Mouse (Mus musculus) brain, adult 2 months (tissue): ENCODE measurements at regions not wholly inside any gene's neighbourhood (a gene's known extent, or its start where the extent isn't known, plus 50 kb on each side); places are given as distances from the start of the nearest gene placed in this dataset.

Experiments used
- DNase-seq: peaks from one replicate; pipeline ENCODE4 v3.0.0; 2011; ENCODE audit warnings: low read depth, low spot score

DNA sequence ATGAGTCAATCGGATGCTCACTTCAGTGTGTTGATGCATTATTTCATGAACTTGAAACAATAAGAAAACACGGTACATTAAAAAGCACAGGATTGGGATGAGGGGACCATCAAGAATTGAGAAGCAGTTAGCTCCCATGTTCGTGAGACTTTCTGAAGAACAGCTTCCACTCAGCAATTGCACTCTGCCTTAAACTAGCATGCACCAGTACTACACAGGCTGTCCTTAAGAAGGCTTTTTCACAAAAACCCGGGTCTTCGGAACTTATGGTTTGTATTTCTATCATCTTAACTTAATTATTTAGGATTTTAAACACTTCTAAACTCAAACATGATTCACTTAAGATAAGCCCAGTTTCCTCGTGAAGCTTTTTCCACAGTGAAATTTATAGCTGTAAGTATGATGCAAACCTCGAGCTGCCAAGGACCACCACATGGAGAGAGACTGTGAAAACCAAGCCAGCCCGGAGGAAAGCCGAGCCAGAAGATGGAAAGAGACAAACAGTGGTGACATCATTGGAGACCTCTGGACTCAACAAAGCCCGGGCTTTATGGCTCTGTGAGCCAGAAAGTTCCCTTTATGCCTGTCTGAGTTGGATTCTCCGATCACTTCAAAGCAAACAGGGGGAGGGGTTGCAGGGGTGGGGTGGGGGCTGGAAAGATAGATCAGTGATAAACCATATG lies 162.7 kb upstream of the Atp2b1 start:
- DNase-seq, result no peak

DNA sequence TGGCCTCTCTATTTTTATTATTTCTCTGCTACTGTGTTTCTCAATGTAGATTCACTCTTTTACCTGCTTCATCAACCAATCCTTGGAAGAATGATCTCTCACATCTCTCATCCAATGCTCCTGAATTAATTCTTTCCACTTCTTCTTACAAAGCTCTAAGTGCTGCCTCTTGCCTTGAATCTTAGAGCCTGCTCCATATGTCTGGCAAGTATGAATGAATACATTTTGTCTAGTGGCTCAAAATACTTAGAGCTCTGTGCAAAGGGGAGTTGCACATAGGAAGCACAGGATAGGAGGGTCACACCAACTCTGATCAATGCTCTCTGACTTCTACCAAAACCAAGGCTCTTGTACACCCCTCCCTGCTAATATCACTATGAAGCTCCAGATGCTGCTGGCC lies 153.1 kb upstream of the Atp2b1 start:
- no peak for DNase-seq

DNA sequence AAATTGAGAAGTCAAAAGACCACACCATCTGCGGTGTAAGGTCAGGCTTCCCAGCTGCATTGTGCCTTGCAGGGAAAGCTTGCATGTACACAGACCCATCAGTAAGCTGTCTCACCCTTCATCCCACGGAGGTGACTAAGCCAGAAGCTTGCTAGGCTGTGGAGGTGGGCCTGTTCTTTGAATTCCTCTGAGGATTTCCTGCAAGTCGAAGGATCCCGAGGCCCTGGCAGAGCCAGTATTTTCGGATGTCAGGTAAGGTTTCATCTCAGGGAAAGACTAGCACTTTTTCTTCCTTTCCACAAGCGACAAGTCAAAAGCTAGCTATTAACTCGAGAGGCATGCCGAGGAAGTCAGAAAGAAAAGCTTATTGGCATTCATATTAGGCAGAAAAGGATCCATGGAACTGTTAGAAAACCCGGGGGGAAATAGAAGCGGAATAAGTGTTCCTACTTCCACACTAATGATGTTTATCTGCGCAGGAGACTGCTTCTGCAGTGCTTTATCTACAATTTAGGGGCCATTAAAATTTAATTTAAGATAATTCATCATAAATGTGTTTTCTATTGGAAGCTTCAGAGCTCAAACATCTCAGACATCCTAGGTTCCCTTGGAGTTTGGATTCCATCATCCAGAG lies 148.3 kb upstream of the Atp2b1 start:
- peak; percentile 81 for DNase-seq

DNA sequence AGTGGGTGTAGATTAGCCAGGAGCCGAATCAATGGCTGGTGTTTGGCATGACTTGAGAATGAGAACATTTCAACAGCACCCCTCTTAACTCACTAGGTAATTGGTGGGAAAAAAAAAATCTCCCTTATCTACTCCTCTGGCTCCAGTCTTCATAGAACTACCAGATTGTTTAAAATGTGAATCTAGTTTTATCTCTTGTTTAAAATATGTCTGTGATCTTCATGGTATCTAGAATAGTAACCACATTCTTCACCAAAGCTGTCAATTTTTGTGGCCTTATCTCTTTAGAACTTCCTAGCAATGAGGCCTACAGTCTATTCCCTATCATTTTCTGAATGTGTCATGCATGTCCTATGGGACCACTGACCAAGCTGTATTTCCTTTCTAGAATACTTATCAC lies 134.4 kb upstream of the Atp2b1 start:
- DNase-seq, result no peak

DNA sequence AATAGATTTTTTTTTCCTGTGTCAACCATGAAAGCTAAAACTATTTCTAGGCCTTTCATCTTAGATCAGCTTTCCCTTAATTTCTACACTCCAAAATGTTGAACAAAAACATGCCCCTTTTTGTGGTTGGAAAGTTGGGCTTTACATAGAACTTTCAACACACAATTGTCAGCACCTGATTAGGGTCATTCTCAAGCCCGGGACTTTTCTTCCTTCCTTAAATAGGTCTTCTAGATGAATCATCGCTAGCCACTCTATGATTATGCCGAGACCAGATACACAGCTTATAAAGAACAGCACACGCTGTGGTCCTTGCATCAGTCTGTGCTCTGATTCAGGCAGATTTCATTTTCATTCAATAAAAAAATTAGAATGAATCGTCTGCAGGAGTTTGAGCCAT lies 133.3 kb upstream of the Atp2b1 start:
- peak; percentile 17 for DNase-seq

DNA sequence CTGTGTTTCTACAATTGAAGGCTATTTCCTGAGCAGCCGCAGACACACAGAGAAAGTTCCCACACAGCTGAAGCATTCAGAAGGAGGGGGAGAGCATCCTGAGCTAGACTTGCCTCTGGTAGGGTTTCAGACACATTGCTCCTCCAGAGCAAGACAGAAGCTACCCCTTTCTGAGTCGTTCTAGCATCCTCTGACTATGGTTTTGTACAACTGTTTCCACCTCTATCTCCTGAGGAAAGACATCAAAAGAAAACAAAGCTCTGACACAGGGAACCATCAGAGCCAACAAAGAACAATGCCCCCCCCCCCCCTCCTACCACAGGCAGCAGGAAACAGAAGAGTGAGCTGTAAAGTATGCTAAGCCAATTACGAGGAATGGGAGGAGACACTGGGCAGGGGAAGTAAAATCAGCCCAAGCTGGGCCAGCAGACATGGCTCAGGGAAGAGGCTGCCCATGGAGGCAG lies 132.3 kb upstream of the Atp2b1 start:
- DNase-seq, result peak; percentile 20

DNA sequence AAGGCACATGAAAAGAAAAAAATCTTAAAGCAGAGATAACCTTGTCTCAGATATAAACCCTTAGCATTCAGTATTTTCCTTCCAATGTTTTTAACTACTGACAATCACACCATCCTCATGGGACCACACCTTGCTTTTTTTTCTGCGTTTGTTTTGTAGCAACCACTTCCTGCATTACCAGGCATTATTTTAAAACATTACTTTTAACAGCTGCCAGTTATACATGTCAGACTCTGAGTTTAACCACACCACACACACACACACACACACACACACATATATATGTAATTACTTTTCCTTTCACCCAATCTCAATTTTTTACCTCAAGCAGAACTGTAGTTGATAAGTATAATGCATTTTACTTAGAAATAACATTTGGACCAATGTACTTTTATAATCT lies 128.8 kb upstream of the Atp2b1 start:
- no peak for DNase-seq

DNA sequence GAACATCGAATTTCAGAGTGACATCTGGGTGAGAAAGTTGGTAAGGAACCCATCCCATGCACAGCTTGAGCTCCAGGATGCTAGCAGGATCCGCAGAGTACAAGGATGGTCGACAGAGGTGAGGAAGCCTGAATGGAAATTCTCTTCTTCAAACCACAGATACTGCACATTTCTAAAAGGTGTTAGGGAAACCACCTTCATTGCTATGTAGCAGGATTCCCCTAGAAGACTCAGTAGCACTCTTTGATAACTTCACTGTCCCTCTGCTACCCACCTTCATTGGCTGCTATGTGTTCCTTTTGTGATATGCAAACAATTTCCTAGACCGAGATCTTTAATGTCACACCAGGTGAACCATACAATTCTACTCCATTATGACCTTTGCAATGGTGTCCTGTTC lies 128.1 kb upstream of the Atp2b1 start:
- no peak for DNase-seq

DNA sequence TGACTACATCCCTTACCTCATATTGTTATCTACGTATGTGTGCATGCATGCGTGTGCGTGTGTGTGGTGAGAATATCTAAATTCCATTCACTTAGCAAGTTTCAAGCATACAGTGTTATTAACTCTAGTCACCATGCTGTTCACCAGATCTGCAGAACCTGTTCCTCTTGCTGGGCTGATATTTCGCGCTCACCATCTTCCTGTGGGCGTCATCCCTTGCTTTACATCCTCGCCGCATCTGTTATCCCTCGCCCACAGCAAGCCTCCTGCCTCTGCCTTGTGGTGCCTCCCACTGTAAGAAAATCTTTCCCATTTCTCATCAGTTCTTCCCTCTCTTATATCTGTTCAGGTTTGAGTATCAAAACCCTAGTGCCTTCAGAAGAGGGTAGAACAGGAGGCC lies 124.4 kb upstream of the Atp2b1 start:
- peak; percentile 67 for DNase-seq

DNA sequence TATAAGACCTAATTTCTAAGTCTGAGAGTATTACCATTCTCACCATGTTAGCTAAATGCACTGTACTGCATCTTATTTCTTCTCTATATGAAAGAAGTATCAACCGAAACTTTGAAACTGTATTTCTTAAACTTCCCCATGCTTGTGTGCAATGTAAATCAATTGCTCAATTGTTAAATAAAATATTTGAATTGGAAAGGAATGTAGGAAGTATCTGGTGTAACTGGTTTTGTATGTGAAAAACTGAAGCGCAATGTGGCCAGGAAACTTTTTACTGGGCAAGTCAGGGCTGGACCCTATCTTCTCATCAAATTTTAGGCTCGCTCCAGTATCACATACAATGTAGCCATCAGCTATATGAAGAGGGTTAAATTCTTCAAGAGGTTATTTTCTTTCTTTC lies 123.8 kb upstream of the Atp2b1 start:
- no peak for DNase-seq

DNA sequence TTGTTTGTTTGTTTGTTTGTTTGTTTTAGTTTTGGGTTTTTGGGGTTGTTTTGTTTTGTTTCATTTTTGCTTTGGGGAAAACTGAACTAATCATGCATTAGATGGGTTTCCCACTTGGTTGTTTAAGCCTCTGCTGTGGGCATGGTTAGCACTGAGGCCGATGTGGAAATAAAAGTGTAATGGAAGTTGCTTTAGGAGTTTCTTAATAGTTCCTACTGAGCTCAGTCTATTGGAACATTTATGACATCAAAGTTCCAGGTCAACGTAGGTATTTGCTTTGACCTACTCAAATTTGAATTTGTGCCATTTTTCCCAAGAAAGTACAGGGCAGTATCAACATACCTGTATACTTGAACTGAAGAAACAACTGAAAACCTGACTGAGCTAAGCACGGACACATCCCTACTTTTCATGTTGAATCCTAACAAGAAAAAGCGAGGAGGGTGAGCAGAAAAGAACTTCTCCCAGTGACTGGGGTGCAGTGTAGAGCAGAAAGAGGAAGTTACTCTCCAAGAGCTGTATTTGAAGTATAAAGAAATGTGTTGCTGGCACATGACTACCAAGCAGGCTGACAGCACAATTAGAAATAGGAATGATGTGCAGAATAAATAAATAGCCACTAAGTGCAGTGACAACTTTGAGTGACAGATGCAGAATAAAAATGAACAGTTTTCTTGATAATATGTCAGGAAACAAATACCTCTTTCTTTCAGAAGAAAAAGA lies 122.0 kb upstream of the Atp2b1 start:
- no peak for DNase-seq

DNA sequence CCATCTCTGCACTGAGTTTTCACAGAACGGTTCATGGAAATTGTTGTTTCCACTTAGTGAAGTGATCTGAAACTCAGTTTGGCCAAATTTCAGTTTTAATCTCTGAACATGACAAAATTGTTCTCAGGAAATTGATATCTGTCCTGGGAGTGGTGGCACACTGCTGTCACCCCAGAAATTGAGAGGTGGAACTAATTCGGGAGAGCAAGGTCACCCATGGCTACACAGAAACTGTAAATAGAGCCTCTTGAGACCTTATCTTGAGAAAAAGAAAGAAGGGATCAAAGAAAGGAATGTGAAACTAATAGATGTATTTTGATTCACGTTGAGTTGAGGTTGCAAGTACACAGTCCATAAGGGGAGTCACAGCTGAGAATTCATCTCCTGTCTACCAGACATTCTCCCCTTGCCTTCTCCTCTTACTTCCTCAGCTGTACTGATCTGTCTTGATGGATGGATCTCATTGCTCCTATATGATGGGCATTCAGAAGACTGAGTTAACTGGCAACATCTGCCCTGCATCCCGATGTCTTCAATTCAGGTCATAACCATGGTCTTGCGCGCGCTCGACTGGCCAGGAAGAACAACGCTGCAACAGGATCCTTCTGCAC lies 120.2 kb upstream of the Atp2b1 start:
- DNase-seq, result no peak

DNA sequence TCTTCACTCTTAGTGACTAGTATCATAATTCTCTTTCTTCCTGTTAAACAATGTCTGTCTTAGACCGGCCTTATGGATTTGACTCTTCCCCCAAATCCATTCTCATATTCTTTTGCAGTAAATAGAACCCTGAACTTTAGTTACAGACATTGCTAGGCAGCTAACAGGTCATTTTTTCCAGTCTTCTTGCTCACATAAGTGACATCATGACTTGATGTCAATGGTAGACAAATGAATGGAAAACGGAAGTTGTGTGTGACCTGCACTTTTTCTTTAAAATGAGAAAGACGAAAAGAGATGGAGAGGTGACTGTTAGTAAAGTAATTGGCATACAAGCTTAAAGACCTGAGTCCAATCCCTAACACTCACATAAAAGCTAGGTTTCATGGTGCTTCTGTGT lies 118.2 kb upstream of the Atp2b1 start:
- DNase-seq, result no peak

DNA sequence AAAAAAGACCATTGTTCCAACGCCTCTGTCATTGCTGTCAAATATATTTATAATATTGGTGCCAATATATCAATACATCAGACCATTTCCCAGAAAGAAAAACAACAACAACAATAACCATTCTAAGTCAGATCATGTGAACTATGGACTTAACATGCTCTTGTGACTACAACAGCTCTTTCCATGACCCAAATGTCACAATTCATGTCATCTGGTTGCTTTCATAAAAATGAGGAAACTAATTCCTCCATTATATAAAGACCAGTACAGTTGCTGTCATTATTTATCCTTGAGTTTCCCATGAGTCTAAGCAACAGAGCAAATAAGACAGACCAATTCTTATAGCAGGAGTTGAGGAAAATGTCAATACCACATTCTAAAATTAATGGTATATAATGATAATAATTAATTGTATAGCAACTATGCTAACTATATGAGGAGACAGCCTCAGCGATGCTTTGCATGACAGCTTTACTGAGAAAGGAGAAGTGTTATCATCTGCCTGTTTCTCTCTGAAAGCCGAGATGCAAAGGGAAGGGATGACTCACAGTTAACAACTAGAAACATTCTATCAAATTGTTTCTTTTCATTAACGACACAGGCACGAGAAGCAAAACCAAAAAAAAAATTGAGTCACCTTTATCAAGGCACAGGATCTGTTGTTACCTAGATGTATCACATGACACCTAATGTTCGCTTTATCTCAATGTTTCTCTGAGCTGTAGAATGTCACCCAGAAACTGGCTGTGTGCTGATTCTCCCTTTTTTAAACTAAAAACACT lies 115.4 kb upstream of the Atp2b1 start:
- DNase-seq, result peak; percentile 26

DNA sequence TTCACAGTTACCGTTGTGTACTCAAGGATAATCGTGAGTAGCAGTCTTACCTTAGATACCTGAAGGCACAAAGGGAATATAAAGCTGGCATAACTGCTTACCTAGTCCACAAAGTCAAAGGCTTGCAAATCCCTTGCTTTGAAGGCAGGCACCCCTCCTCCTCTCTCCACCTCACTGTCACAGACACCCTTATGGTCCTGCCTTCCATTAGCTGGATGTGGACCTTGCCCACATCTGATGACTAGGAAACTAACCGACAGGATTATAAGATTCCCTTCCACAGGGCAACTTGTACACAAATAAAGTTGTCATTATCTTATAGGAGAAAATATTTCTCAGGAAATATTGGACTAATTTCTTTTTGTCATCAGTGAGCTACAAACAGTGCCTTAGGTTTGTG lies 114.4 kb upstream of the Atp2b1 start:
- DNase-seq, result no peak

DNA sequence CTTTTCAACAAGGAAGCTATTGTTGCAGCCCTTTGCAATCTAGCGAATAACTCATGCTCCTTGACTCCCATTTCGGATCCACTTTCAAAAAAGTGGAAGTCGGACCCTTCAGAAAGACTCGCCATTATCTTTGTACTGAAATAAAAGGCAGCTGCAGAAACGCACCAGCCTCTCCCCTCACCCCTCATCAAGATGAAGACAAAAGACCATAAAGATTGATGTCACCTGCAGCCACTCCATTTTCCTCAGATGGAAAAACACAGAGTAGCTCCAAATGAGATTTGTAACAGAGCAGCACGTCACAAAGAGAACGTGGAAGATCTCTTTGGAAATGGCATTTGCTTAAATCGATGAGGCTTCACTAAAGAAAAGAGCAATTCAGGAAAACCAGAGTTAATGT lies 113.3 kb upstream of the Atp2b1 start:
- no peak for DNase-seq

DNA sequence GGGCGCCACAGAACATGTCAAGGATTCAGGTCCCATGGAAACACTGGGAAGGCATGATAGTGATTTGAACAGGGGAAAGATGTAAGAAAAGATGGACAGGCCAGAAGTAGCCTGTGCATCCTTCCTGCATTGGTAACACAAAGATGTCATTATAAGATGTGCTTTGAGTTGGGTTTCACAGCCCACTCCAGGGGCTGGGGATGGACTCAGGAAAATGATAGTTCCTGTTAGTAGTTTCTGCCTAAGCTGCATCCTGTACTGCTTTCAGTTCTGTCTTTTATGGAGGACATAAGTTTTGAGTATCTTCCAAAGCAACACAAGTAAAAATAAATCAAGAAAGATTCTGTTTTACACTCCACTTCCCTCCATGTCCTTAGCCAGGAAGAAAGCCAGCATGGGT lies 109.2 kb upstream of the Atp2b1 start:
- peak; percentile 26 for DNase-seq

DNA sequence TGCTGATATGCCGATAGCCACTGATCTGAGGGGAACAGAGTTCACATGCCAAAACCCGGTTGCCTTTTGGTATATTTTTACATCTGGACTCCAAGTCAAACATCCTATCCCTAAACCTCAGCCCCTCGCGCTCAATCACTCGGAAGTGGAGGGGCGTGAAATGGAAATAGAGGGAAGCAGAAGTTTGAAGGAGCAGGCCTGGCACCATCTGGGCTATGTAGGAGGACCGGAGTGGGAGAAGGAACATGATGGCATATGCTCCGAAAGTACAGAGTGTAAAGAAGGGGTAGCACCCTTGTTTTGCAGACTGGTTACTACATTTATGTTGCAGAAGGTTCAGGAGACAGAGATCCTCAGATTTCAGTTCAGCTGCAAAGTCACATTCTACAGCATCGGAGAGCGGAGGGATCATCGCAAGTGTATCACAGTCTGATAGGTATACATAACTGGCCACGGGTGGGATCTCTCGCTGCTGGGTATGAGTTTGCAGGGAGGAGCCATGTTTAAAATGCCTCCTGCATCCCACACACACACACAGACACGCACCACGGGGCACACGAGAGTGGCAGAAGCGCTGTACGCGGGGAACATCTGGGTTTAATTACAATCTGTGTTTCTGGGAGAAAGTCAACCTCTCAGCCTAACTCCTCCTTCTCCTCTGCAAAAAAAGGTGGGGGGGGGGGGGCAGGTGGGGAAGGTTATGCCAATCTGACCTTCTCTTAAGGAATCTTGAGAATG lies 107.2 kb upstream of the Atp2b1 start:
- peak; percentile 90 for DNase-seq

DNA sequence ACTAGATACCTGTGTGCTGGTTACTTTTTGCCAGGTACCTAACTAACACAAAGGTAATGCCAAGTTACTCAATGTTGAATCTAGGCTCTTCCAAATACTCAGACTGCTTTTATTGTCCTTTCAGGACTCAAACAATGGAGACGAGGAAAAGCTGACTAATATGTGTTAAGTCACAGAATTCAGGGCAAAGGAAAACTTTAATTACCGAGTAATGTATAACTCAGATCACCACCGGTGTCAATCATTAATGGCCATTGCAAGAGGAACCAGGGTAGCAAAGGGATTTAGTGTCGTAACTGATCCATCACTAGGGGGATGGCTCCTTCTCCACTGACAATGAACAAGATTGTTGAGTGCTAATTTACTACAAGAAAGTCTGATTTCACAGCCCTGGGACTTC lies 105.6 kb upstream of the Atp2b1 start:
- no peak for DNase-seq

DNA sequence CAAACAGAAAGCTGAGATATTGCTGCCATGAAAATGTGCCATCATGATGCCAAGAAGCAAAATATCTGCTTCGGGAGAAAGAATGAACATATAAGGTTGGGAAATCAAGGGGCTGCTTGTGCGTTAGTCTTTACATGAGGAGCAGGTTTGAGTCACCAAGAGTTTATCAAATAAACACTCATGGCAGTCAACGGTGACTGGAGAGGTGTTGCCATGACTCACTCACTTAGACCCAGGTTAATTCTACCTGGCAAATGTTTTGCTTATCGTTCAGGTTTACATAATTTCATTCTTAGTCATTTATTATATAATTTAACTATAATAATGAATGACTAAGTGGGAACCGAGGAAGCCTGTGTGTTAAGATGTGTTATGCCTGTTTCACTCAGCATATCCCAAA lies 85.2 kb upstream of the Atp2b1 start:
- no peak for DNase-seq

DNA sequence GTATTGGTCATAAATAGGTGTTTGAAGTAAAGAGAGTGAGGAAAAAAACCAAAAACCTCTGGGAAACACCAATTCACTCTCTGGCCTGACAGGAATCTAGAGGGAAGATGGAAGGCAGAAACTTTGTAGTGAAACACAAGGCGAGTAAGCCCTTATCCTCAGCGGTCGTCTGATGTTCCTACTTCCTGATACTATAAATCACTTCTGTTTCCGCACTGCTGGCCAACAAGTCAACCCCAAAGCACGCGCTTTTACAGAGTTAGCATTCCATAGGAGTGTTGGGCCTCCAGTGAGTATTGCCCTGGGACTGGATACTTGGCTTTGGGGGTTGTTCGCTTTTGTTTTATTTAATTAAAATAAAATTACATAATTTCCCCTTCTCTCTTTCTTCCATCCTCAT lies 82.7 kb upstream of the Atp2b1 start:
- no peak for DNase-seq
